Mouse (Mus musculus) cerebellum, adult 11-12 months (tissue): ENCODE data around the gene Gm38431.

Source experiments
- DNase-seq: peaks from one replicate; pipeline ENCODE4 v3.0.0; 2022

The Gm38431 gene

DNA sequence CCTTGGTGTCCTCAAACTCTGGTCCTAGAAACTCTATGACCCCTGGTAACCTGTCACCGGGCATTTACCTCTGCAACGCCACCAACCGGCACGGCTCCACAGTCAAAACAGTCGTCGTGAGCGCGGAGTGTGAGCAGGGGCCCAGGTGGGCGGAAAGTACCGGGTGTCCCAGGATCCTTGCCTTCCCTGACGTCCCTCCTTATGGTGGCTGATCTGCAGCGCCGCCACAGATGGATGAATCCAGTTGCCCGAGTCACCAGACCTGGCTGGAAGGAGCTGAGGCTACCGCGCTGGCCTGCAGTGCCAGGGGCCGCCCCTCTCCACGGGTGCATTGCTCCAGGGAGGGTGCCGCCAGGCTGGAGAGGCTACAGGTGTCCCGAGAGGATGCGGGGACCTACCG, 55.1 kb downstream of the Gm38431 start:
- DNase-seq: no peak

DNA sequence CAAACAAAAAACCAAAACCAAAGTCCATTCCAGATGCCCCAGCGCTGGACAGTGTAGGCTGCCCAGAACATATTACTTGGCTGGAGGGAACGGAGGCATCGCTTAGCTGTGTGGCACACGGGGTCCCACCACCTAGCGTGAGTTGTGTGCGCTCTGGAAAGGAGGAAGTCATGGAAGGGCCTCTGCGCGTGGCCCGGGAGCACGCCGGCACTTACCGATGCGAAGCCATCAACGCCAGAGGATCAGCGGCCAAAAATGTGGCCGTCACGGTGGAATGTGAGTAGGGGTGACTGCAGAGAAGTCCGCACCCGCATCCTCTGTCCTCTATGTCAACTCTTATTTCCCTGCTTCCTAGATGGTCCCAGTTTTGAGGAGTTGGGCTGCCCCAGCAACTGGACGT, 55.6 kb downstream of the Gm38431 start:
- no peak for DNase-seq

GRCm38 (mm10) chr9:21035586-21035985, 56.2 kb downstream of the Gm38431 start:
- DNase-seq: no peak

DNA sequence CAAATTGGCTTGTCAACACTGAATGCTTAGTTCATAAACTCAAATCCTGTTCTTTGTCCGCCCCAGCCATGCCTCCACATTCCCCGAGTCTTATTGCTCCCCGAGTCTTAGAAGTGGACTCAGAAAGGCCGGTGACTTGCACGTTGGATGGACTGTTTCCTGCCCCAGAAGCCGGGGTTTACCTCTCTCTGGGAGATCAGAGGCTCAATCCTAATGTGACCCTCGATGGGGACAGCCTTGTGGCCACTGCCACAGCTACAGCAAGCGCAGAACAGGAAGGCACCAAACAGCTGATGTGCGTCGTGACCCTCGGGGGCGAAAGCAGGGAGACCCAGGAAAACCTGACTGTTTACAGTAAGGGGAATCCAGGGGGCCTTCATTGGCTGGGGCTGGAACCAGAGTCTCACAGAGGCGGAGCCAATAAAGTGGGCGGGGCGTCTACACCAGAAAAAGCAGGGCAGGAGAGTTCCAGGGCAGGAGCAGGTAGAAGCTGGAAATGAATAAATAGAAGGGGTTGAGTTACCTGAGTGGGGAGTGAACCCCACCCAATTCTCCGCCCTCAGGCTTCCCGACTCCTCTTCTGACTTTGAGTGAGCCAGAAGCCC, 57.2 kb downstream of the Gm38431 start:
- no peak for DNase-seq

DNA sequence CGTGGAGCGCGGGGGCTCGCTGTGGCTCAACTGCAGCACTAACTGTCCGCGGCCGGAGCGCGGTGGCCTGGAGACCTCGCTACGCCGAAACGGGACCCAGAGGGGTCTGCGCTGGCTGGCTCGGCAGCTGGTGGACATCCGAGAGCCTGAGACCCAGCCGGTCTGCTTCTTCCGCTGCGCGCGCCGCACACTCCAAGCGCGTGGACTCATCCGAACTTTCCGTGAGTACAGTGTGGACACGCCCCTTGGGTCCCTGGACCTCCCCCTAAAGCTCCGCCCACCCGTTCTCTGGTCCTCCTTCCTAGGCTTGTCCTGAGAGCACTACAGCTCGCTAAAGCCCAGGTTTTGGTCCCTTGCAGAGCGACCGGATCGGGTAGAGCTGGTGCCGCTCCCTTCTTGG, 58.7 kb downstream of the Gm38431 start:
- no peak for DNase-seq

DNA sequence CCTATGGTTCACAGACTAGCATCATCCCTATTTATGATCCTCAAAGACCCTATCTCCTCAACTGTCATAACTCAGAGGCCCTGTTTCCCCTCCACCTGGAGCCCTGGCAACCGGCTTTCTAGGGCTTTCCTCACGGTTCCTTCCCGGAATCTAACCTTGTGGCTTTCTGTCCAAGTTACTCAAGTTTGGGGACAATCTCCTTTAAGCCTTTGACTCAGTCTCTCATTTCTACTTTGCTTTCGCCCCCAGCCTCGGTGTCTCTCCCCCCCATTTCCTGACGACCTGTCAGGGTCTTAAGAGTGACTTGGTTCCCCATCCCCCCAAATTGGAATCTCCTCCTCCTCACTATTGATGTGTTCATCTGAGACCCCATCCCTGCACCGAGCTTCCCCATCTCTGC, 59.3 kb downstream of the Gm38431 start:
- DNase-seq: no peak

GRCm38 (mm10) chr9:21031896-21032351, 59.9 kb downstream of the Gm38431 start, which contains the start of gene Icam5:
Gene Icam5 (plus strand): TSS chr9:21032073.
- no peak for DNase-seq

- peak; percentile 39 for DNase-seq
Measured at GRCm38 (mm10) chr9:21031251-21031895, 60.4 kb downstream of the Gm38431 start.

DNA sequence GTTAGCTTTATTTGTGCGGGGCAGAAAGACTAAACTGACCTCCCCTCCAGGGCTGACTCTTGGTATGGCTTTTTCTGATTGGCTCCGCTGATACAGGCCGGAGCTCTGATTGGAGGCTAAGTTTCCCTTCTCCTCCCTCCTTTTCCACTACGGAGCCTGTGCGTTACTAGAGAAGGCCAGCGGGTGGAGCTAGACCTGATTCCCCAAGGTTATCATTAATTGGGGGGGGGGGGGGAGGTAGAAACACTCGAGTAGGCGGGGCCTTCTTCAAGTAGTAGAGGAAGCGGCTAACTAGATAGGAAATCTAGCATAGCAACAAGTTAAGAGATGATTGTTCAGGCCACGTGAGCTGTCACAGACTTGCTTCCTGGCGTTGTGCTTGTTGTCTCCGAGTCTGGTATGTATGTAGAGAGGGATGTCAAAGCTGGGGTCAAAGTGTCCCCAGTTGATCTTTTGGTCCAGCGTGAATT, 61.0 kb downstream of the Gm38431 start:
- peak; percentile 73 for DNase-seq

GRCm38 (mm10) chr9:21030055-21030600, 61.7 kb downstream of the Gm38431 start:
- no peak for DNase-seq

DNA sequence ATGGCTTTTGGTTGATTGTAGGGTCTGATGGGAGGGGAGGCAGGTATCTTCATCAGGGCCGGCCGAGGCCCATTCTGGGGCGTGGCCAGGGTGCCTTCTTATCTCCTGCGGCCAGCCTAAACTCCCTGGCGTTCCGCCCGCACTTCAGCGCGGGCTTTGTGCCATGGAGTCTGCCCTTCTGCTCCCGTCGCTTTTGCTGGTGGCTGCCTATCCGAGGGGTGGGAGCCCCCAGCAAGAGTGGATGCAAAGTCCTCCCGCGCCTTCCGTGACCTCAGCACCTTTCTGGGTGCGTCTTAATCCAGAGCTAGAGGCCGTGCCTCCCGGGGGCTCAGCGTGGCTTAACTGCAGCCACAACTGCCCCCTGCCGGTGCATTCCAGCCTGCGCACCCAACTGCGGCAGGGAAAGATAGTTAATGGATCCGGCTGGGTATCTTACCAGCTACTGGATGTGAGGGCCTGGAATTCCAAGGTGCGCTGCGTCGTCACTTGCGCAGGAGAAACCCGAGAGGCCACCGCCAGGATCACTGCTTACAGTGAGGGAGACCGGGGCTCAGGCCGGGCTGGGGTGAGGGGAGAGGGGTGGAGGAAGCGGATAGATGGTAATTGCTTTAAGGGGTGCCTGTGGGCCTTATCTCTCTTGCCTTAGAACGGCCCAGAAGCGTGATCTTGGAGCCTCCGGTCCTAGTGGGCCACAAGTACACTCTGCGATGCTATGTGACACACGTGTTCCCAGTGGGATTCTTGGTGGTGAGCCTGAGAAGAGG, 62.3 kb downstream of the Gm38431 start, which contains the start of gene Icam4:
Icam4 (plus strand) TSS at position 83 of the 764 bp plus-strand sequence.
- DNase-seq: peak; percentile 46

GRCm38 (mm10) chr9:21028560-21029110, 63.2 kb downstream of the Gm38431 start:
- no peak for DNase-seq

GRCm38 (mm10) chr9:21027774-21028290, 64.0 kb downstream of the Gm38431 start:
- no peak for DNase-seq

DNA sequence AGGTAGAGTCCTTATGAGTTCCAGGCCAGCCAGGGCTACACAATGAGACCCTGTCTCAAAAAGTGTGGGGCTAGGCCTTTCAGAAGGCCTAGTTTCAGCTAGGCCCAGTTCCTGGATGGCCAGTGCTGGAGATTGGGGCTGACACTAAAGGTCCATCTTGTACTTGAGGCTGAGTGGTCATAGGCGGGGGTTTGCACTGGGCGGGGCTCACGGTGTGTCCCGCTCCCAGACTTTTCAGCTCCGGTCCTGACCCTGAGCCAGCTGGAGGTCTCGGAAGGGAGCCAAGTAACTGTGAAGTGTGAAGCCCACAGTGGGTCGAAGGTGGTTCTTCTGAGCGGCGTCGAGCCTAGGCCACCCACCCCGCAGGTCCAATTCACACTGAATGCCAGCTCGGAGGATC, 64.9 kb downstream of the Gm38431 start:
- DNase-seq: no peak

DNA sequence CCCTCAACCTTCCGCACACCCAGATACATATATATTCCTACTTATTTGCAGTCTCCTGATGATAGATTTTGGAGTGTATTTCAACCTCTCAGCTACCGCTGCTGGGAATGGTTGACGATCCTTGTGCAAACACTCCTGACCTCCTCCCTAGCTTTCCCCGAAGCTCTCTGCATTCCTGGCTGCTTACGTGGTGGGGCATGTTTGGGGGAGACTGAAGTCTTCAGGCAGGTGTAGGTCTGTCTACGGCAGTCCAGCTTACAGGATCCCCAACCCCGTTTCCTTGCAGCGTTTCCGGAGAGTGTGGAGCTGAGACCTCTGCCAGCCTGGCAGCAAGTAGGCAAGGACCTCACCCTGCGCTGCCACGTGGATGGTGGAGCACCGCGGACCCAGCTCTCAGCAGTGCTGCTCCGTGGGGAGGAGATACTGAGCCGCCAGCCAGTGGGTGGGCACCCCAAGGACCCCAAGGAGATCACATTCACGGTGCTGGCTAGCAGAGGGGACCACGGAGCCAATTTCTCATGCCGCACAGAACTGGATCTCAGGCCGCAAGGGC, 66.5 kb downstream of the Gm38431 start:
- DNase-seq: no peak

GRCm38 (mm10) chr9:21022726-21023125, 69.1 kb downstream of the Gm38431 start:
- DNase-seq: no peak

GRCm38 (mm10) chr9:21022288-21022687, 69.5 kb downstream of the Gm38431 start:
- no peak for DNase-seq

- no peak for DNase-seq
Measured at GRCm38 (mm10) chr9:21021363-21021762, 70.4 kb downstream of the Gm38431 start.

DNA sequence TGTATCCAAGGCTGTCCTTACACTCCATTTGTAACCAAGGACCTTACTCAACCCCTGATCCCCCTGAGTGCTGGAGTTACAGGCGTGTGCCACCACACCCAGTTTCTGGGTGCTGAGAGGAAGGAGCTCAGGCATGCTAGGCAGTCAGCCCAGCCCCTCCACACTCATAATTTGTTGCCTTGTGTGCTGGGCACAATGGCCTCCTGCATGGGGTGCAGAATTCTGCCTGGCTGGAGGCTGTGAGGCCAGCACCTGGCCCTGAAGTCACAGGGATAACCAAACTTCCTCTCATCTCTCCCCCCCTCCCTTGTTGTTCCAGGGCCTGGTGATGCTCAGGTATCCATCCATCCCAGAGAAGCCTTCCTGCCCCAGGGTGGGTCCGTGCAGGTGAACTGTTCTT, 73.2 kb downstream of the Gm38431 start:
- no peak for DNase-seq
